In the genomic region with DNA sequence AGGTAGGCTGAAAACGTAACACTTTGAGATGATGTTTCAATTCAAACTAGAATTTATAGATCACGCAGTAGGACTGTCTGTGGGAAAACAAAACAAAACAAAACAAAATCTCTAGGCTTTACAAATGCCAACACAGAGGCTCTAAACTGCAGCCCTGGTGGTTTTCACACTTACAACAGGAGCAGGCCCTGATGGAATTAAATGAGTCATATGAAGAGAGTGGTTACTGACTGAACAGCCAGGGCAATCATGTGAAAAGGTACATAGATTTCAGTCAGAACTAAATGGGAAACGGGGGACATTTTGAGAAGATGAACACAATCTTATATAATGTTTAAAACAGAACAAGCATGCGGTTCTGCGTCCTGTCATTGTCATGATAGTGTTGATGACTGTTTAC, we compare ENCODE assay signal across 16 mouse cellular contexts.
"Had no signal": no experiment of that assay in that cellular context is flagged by ENCODE, and none has a peak within 500 bp of the region (broad histone marks: within the 10 kb centered on the region; RNA-seq: fewer than 3 reads in every experiment).

No protein-coding gene starts in this region.

- H3K4me1 ChIP-seq: neural tube, embryonic 15.5 days; stomach, embryonic 15.5 days had no signal

- H3K4me2 ChIP-seq: neural tube, embryonic 13.5 days; neural tube, embryonic 15.5 days; stomach, embryonic 15.5 days had no signal

- H3K27ac ChIP-seq: neural tube, embryonic 13.5 days; neural tube, embryonic 15.5 days; stomach, embryonic 15.5 days; stomach, postnatal 0 days had no signal

- H3K36me3 ChIP-seq: neural tube, embryonic 13.5 days; neural tube, embryonic 15.5 days; stomach, embryonic 15.5 days had no signal

- DNase-seq: retina, postnatal 1 day; right cerebral cortex, adult 18-20 months; right cerebral cortex, postnatal 14 days; right cerebral cortex, postnatal 25 days; right cerebral cortex, postnatal 4 days; spleen, adult 18-20 months; thymus, adult 18-20 months; thymus, adult 2 months; thymus, postnatal 14 days; thymus, postnatal 25 days; thymus, postnatal 36 days; thymus, postnatal 4 days had no signal

- H3K9ac ChIP-seq: neural tube, embryonic 13.5 days; neural tube, embryonic 15.5 days; stomach, embryonic 15.5 days had no signal

- H3K9me3 ChIP-seq: neural tube, embryonic 13.5 days; neural tube, embryonic 15.5 days; stomach, embryonic 15.5 days had no signal

- H3K27me3 ChIP-seq: neural tube, embryonic 13.5 days; neural tube, embryonic 15.5 days; stomach, embryonic 15.5 days had no signal

- H3K4me3 ChIP-seq: neural tube, embryonic 13.5 days; neural tube, embryonic 15.5 days; stomach, embryonic 15.5 days had no signal
